Mouse (Mus musculus): ENCODE results near the gene Cacna1d.

The Cacna1d gene

GRCm38 (mm10) chr14:30458820-30459219 is 32.4 kb downstream of the Cacna1d start:
- DNase-seq (ENCODE audit: low spot score), result no peak

- DNase-seq (ENCODE audit: low spot score), result no peak
Measured at GRCm38 (mm10) chr14:30457897-30458296, 33.4 kb downstream of the Cacna1d start.

- no peak for DNase-seq (ENCODE audit: low spot score)
Measured at GRCm38 (mm10) chr14:30457436-30457835, 33.8 kb downstream of the Cacna1d start.

GRCm38 (mm10) chr14:30455801-30456595 is 35.3 kb downstream of the Cacna1d start:
- no peak for DNase-seq (ENCODE audit: low spot score)

GRCm38 (mm10) chr14:30439915-30440314 is 51.3 kb downstream of the Cacna1d start:
- DNase-seq (ENCODE audit: low spot score), result no peak

GRCm38 (mm10) chr14:30435316-30435715 is 55.9 kb downstream of the Cacna1d start:
- DNase-seq (ENCODE audit: low spot score), result no peak

GRCm38 (mm10) chr14:30430446-30430845 is 60.8 kb downstream of the Cacna1d start:
- no peak for DNase-seq (ENCODE audit: low spot score)

GRCm38 (mm10) chr14:30430026-30430425 is 61.2 kb downstream of the Cacna1d start:
- DNase-seq (ENCODE audit: low spot score), result no peak

GRCm38 (mm10) chr14:30429606-30430005 is 61.6 kb downstream of the Cacna1d start:
- DNase-seq (ENCODE audit: low spot score), result peak; percentile 7

- no peak for DNase-seq (ENCODE audit: low spot score)
Measured at GRCm38 (mm10) chr14:30428757-30429156, 62.5 kb downstream of the Cacna1d start.

- DNase-seq (ENCODE audit: low spot score), result no peak
Measured at GRCm38 (mm10) chr14:30425876-30426275, 65.4 kb downstream of the Cacna1d start.

GRCm38 (mm10) chr14:30425175-30425574 is 66.1 kb downstream of the Cacna1d start:
- no peak for DNase-seq (ENCODE audit: low spot score)

- DNase-seq (ENCODE audit: low spot score), result no peak
Measured at GRCm38 (mm10) chr14:30424638-30425037, 66.6 kb downstream of the Cacna1d start.

- no peak for DNase-seq (ENCODE audit: low spot score)
Measured at GRCm38 (mm10) chr14:30422376-30423140, 68.7 kb downstream of the Cacna1d start.

- no peak for DNase-seq (ENCODE audit: low spot score)
Measured at GRCm38 (mm10) chr14:30419458-30419857, 71.8 kb downstream of the Cacna1d start.

- DNase-seq (ENCODE audit: low spot score), result no peak
Measured at GRCm38 (mm10) chr14:30419046-30419445, 72.2 kb downstream of the Cacna1d start.

- no peak for DNase-seq (ENCODE audit: low spot score)
Measured at GRCm38 (mm10) chr14:30415830-30416229, 75.4 kb downstream of the Cacna1d start.

GRCm38 (mm10) chr14:30414131-30414530 is 77.1 kb downstream of the Cacna1d start:
- no peak for DNase-seq (ENCODE audit: low spot score)

- DNase-seq (ENCODE audit: low spot score), result no peak
Measured at GRCm38 (mm10) chr14:30409331-30409730, 81.9 kb downstream of the Cacna1d start.

- DNase-seq (ENCODE audit: low spot score), result no peak
Measured at GRCm38 (mm10) chr14:30405456-30406225, 85.6 kb downstream of the Cacna1d start.

- DNase-seq (ENCODE audit: low spot score), result no peak
Measured at GRCm38 (mm10) chr14:30378306-30378705, 112.9 kb downstream of the Cacna1d start.

GRCm38 (mm10) chr14:30372878-30373277 is 118.4 kb downstream of the Cacna1d start:
- DNase-seq (ENCODE audit: low spot score), result no peak

Data from ovary, postnatal 14 days (tissue).